Mouse (Mus musculus): ENCODE measurements at regions not wholly inside any gene's neighbourhood (a gene's known extent, or its start where the extent isn't known, plus 50 kb on each side); places are given as distances from the start of the nearest gene placed in this dataset.

- no peak for DNase-seq (ENCODE audit: low read depth, low spot score)
- Histone ChIP-seq H3K27ac (ENCODE audit: control insufficient read depth, low read depth, low read length) (no peak overlapping the region), H3K4me1 (ENCODE audit: control insufficient read depth in 1 of 2, insufficient read depth in 2 of 2, low read length in 2 of 2) (no peaks in the 10 kb centered on the region), H3K9ac (ENCODE audit: control insufficient read depth, low read depth, low read length, poor library complexity, severe bottlenecking) (no peak overlapping the region), H3K9me3 (replicated peaks; ENCODE audit: insufficient read depth, low read length) (no peaks in the 10 kb centered on the region), H3K4me3 (ENCODE audit: control insufficient read depth in 1 of 2, insufficient read depth in 1 of 2, low read depth in 2 of 2, low read length in 2 of 2) (no peak overlapping the region), H3K27me3 (ENCODE audit: control insufficient read depth in 1 of 2, insufficient read depth in 2 of 2, low read length in 2 of 2) (no peaks in the 10 kb centered on the region; a peak in 1 of 4 replicates), H3K79me2 (ENCODE audit: control insufficient read depth, insufficient read depth, low read length, poor library complexity) (no peaks in the 10 kb centered on the region), H3K36me3 (ENCODE audit: control insufficient read depth in 1 of 2, insufficient read depth in 2 of 2, low read length in 2 of 2) (no peaks in the 10 kb centered on the region)
- no peak for TF ChIP-seq ETS1 (IDR thresholded peaks at IDR 0.05; ENCODE audit: low read depth, low read length)
These were observed 326.1 kb upstream of the Noct start for GRCm38 (mm10) chr3:50898179-50898578.

- Histone ChIP-seq H3K4me3 (ENCODE audit: control insufficient read depth in 1 of 2, insufficient read depth in 1 of 2, low read depth in 2 of 2, low read length in 2 of 2) (no peak overlapping the region), H3K36me3 (ENCODE audit: control insufficient read depth in 1 of 2, insufficient read depth in 2 of 2, low read length in 2 of 2) (no peaks in the 10 kb centered on the region), H3K79me2 (ENCODE audit: control insufficient read depth, insufficient read depth, low read length, poor library complexity) (no peaks in the 10 kb centered on the region), H3K9me3 (replicated peaks; ENCODE audit: insufficient read depth, low read length) (no peaks in the 10 kb centered on the region), H3K27ac (ENCODE audit: control insufficient read depth, low read depth, low read length) (no peak overlapping the region), H3K4me1 (ENCODE audit: control insufficient read depth in 1 of 2, insufficient read depth in 2 of 2, low read length in 2 of 2) (no peaks in the 10 kb centered on the region), H3K27me3 (ENCODE audit: control insufficient read depth in 1 of 2, insufficient read depth in 2 of 2, low read length in 2 of 2) (no peaks in the 10 kb centered on the region), H3K9ac (ENCODE audit: control insufficient read depth, low read depth, low read length, poor library complexity, severe bottlenecking) (no peak overlapping the region)
- no peak for DNase-seq (ENCODE audit: low read depth, low spot score)
- TF ChIP-seq NRF1 (IDR thresholded peaks at IDR 0.05; ENCODE audit: insufficient read depth, low read depth, low read length, poor library complexity, severe bottlenecking), result no peak
- TF ChIP-seq EP300 (IDR thresholded peaks at IDR 0.05; ENCODE audit: low read depth in 1 of 2, low read length in 2 of 2), result no peak
- no peak for TF ChIP-seq E2F4 (IDR thresholded peaks at IDR 0.05; ENCODE audit: borderline replicate concordance, low read depth, low read length)
- no peak for TF ChIP-seq MAZ (IDR thresholded peaks at IDR 0.05; ENCODE audit: low read depth, low read length)
- no peak for TF ChIP-seq UBTF (IDR thresholded peaks at IDR 0.05; ENCODE audit: borderline replicate concordance, insufficient read depth, low read depth, low read length)
- no peak for TF ChIP-seq POLR2AphosphoS5 (IDR thresholded peaks at IDR 0.05; ENCODE audit: borderline replicate concordance, low read depth, low read length)
- TF ChIP-seq KAT2A (conservative IDR thresholded peaks at IDR 0.05; ENCODE audit: low read depth, low read length), result no peak
- TF ChIP-seq POLR2A (IDR thresholded peaks at IDR 0.05; ENCODE audit: control insufficient read depth in 1 of 2, insufficient read depth in 1 of 2, low read depth in 1 of 2, low read length in 2 of 2, poor library complexity in 1 of 2), result no peak
- TF ChIP-seq SMC3 (IDR thresholded peaks at IDR 0.05; ENCODE audit: low read depth, low read length), result no peak
- TF ChIP-seq MAX (IDR thresholded peaks at IDR 0.05; ENCODE audit: low read length), result no peak
- TF ChIP-seq MYC (IDR thresholded peaks at IDR 0.05; ENCODE audit: low read depth, low read length), result no peak
- TF ChIP-seq CHD1 (IDR thresholded peaks at IDR 0.05; ENCODE audit: low read depth, low read length), result no peak
- TF ChIP-seq POLR2AphosphoS2 (IDR thresholded peaks at IDR 0.05; ENCODE audit: low read length), result no peak
- no peak for TF ChIP-seq ZC3H11A (IDR thresholded peaks at IDR 0.05; ENCODE audit: low read depth, low read length)
- no peak for TF ChIP-seq TBP (IDR thresholded peaks at IDR 0.05; ENCODE audit: low read depth, low read length)
These were observed 324.4 kb upstream of the Noct start for GRCm38 (mm10) chr3:50899830-50900350.

Data from MEL (cell line).